Mouse (Mus musculus): ENCODE measurements at regions not wholly inside any gene's neighbourhood (a gene's known extent, or its start where the extent isn't known, plus 50 kb on each side); places are given as distances from the start of the nearest gene placed in this dataset.

GRCm38 (mm10) chr11:34980210-34980609 is 140.8 kb upstream of the Slit3 start:
- DNase-seq (ENCODE audit: extremely low spot score in 1 of 2, low spot score in 1 of 2): no peak

- DNase-seq (ENCODE audit: extremely low spot score in 1 of 2, low spot score in 1 of 2): no peak
Measured at GRCm38 (mm10) chr11:34977861-34978260, 143.2 kb upstream of the Slit3 start.

- DNase-seq (ENCODE audit: extremely low spot score in 1 of 2, low spot score in 1 of 2): no peak
Measured at GRCm38 (mm10) chr11:34975771-34976302, 142.4 kb upstream of the Spdl1 start.

- DNase-seq (ENCODE audit: extremely low spot score in 1 of 2, low spot score in 1 of 2): no peak
Measured at GRCm38 (mm10) chr11:34973467-34973921, 140.1 kb upstream of the Spdl1 start.

GRCm38 (mm10) chr11:34973012-34973411 is 139.6 kb upstream of the Spdl1 start:
- no peak for DNase-seq (ENCODE audit: extremely low spot score in 1 of 2, low spot score in 1 of 2)

GRCm38 (mm10) chr11:34959291-34959690 is 125.8 kb upstream of the Spdl1 start:
- DNase-seq (ENCODE audit: extremely low spot score in 1 of 2, low spot score in 1 of 2): no peak

- DNase-seq (ENCODE audit: extremely low spot score in 1 of 2, low spot score in 1 of 2): no peak
Measured at GRCm38 (mm10) chr11:34941486-34942456, 108.3 kb upstream of the Spdl1 start.

GRCm38 (mm10) chr11:34940151-34940550 is 106.7 kb upstream of the Spdl1 start:
- no peak for DNase-seq (ENCODE audit: extremely low spot score in 1 of 2, low spot score in 1 of 2)

GRCm38 (mm10) chr11:34939002-34939401 is 105.6 kb upstream of the Spdl1 start:
- DNase-seq (ENCODE audit: extremely low spot score in 1 of 2, low spot score in 1 of 2): peak; percentile 14 to 30

GRCm38 (mm10) chr11:34932191-34932590 is 98.8 kb upstream of the Spdl1 start:
- no peak for DNase-seq (ENCODE audit: extremely low spot score in 1 of 2, low spot score in 1 of 2)

GRCm38 (mm10) chr11:34917175-34917574 is 83.7 kb upstream of the Spdl1 start:
- no peak for DNase-seq (ENCODE audit: extremely low spot score in 1 of 2, low spot score in 1 of 2)

- DNase-seq (ENCODE audit: extremely low spot score in 1 of 2, low spot score in 1 of 2): no peak
Measured at GRCm38 (mm10) chr11:34909841-34910240, 76.4 kb upstream of the Spdl1 start.

- no peak for DNase-seq (ENCODE audit: extremely low spot score in 1 of 2, low spot score in 1 of 2)
Measured at GRCm38 (mm10) chr11:34904271-34904670, 70.8 kb upstream of the Spdl1 start.

GRCm38 (mm10) chr11:34899400-34899799 is 66.0 kb upstream of the Spdl1 start:
- DNase-seq (ENCODE audit: extremely low spot score in 1 of 2, low spot score in 1 of 2): no peak

GRCm38 (mm10) chr11:34895624-34896023 is 62.2 kb upstream of the Spdl1 start:
- no peak for DNase-seq (ENCODE audit: extremely low spot score in 1 of 2, low spot score in 1 of 2)

- no peak for DNase-seq (ENCODE audit: extremely low spot score in 1 of 2, low spot score in 1 of 2)
Measured at GRCm38 (mm10) chr11:34888374-34889136, 55.1 kb upstream of the Spdl1 start.

- no peak for DNase-seq (ENCODE audit: extremely low spot score in 1 of 2, low spot score in 1 of 2)
Measured at GRCm38 (mm10) chr11:34887587-34887986, 54.1 kb upstream of the Spdl1 start.
